In genomic region chr2:122108101-122108500, GRCm38 (mm10) we compare ENCODE assay signal across 24 mouse cellular contexts. TPM values are rescaled to one million over a fixed set of nuclear protein-coding genes. Genes with fewer than 3 reads are reported as not detected.
A peak's percentile ranks its signal among the peaks of the same experiment; 100 is the strongest.
DNase-seq lines count a peak whose midpoint lies in the region; ATAC-seq and TF ChIP-seq lines count a peak whose summit lies in the region.
"Had no signal": no experiment of that assay in that cellular context is flagged by ENCODE, and none has a peak within 500 bp of the region (broad histone marks: within the 10 kb centered on the region; RNA-seq: fewer than 3 reads in every experiment).

No protein-coding gene starts in this region.

- no peak for ATAC-seq in activated CD4-positive, CD25-positive, alpha-beta regulatory T cell, adult 4 months
- ATAC-seq: forebrain, embryonic 13.5 days; forebrain, postnatal 0 days; hindbrain, embryonic 16.5 days; Patski had no signal

- intact Hi-C loops in heart, adult 2 months (cut with DNase I) = no loop called here

- no peaks in the 10 kb centered on the region for H3K79me2 ChIP-seq in heart, adult 2 months (replicated peaks; ENCODE audit: control insufficient read depth, insufficient read depth, low read length)

- H3K9me3 ChIP-seq in E14TG2a.4 (ENCODE audit: low read length) = no peaks in the 10 kb centered on the region
- H3K9me3 ChIP-seq: embryonic facial prominence, embryonic 13.5 days; forebrain, embryonic 13.5 days; heart, embryonic 13.5 days; hindbrain, embryonic 12.5 days had no signal

- H3K9ac ChIP-seq in heart, adult 2 months (ENCODE audit: low read depth, low read length) = no peak overlapping the region
- H3K9ac ChIP-seq: embryonic facial prominence, embryonic 13.5 days; forebrain, embryonic 13.5 days; forebrain, postnatal 0 days; heart, embryonic 13.5 days; hindbrain, embryonic 12.5 days had no signal

- H3K4me3 ChIP-seq in E14TG2a.4 (replicated peaks; ENCODE audit: low read length) = peak overlapping the region; percentile 30; the same call in 1 of the 2 replicates
- H3K4me3 ChIP-seq in heart, adult 2 months = no peak overlapping the region
- H3K4me3 ChIP-seq: embryonic facial prominence, embryonic 13.5 days; forebrain, embryonic 13.5 days; heart, embryonic 13.5 days; hindbrain, embryonic 12.5 days had no signal

- TF ChIP-seq EP300 in heart, adult 2 months (IDR thresholded peaks at IDR 0.05; ENCODE audit: insufficient read depth, low read depth, low read length) = no peak

- peaks cover 82% of the 10 kb centered on the region for H3K36me3 ChIP-seq in E14TG2a.4 (ENCODE audit: insufficient read depth, low read length)
- H3K36me3 ChIP-seq in heart, adult 2 months (ENCODE audit: control insufficient read depth, insufficient read depth, low read length) = no peaks in the 10 kb centered on the region

- WGBS in heart, adult 2 months = 80% methylated on average over 14 of the region's 14 CpGs

- no peak overlapping the region for H3K27ac ChIP-seq in heart, adult 2 months
- H3K27ac ChIP-seq: embryonic facial prominence, embryonic 13.5 days; forebrain, embryonic 13.5 days; heart, embryonic 13.5 days; hindbrain, embryonic 12.5 days had no signal

- DNase-seq in ES-CJ7 (ENCODE audit: low read depth, low spot score) = peak; percentile 34
- DNase-seq in kidney, adult 8-10 months = peak; percentile 58 to 67
- peak; percentile 63 to 79 for DNase-seq in kidney, postnatal 25 days
- no peak for DNase-seq in thymus, postnatal 4 days
- no peak for DNase-seq in heart, adult 9 months (ENCODE audit: low spot score in 2 of 2)
- DNase-seq in heart, adult 2 months = no peak
- DNase-seq: adrenal gland, postnatal 14 days; cerebellum, adult 11-12 months; cerebellum, adult 9-10 months; cerebellum, postnatal 25 days; forebrain, postnatal 0 days; gastrocnemius, postnatal 14 days; heart, postnatal 4 days had no signal

- no peak for TF ChIP-seq POLR2A in heart, adult 2 months (IDR thresholded peaks at IDR 0.05; ENCODE audit: insufficient read depth, low read depth, low read length)

- H3K27me3 ChIP-seq in E14TG2a.4 (ENCODE audit: insufficient read depth, low read length) = no peaks in the 10 kb centered on the region
- H3K27me3 ChIP-seq in heart, adult 2 months (ENCODE audit: control insufficient read depth, insufficient read depth, low read length) = no peaks in the 10 kb centered on the region
- H3K27me3 ChIP-seq: embryonic facial prominence, embryonic 13.5 days; forebrain, embryonic 13.5 days; heart, embryonic 13.5 days; hindbrain, embryonic 12.5 days; Patski had no signal

- no peak for TF ChIP-seq CTCF in E14TG2a.4 (conservative IDR thresholded peaks at IDR 0.05; ENCODE audit: low read length)
- no peak for TF ChIP-seq CTCF in heart, adult 2 months (IDR thresholded peaks at IDR 0.05)

- H3K4me1 ChIP-seq in E14TG2a.4 (replicated peaks; ENCODE audit: low read depth, low read length) = peaks cover 7% of the 10 kb centered on the region
- H3K4me1 ChIP-seq in heart, adult 2 months (ENCODE audit: control insufficient read depth, insufficient read depth, low read length) = no peaks in the 10 kb centered on the region; the same call in 1 of the 2 replicates
- H3K4me1 ChIP-seq: embryonic facial prominence, embryonic 13.5 days; forebrain, embryonic 13.5 days; hindbrain, embryonic 12.5 days had no signal

RNA-seq across cellular contexts. Expression of gene Spg11, which starts 10.1 kb away (rescaled TPM):
- polyA plus RNA-seq in activated CD4-positive, CD25-positive, alpha-beta regulatory T cell, adult 4 months (2017; shearing (Covaris generic)) = 1 to 10 TPM; 5.5 to 5.8 TPM
- total RNA-seq in heart, adult 2 months (2021) = 10 to 100 TPM; 10.8 to 11.3 TPM
- 3.8 and 6.7 TPM in 2 replicates for polyA plus RNA-seq in heart, adult 2 months (2012; rRNA removed)

RNA-seq across cellular contexts. Expression of gene B2m, which starts 39.4 kb away (rescaled TPM):
- 1,000 to 10,000 TPM; 8,975 to 9,816 TPM for polyA plus RNA-seq in activated CD4-positive, CD25-positive, alpha-beta regulatory T cell, adult 4 months (2017; shearing (Covaris generic))
- 100 to 1,000 TPM; 201 to 240 TPM for total RNA-seq in heart, adult 2 months (2021)
- 400 and 574 TPM in 2 replicates for polyA plus RNA-seq in heart, adult 2 months (2012; rRNA removed)

RNA-seq across cellular contexts. Expression of gene Trim69, which starts 52.4 kb away (rescaled TPM):
- under 1 TPM in 1 of 2 experiments, not detected in 1; 0.25 TPM for polyA plus RNA-seq in activated CD4-positive, CD25-positive, alpha-beta regulatory T cell, adult 4 months (2017; shearing (Covaris generic))
- not detected for total RNA-seq in heart, adult 2 months (2021)
- 0.15 TPM in 1 of 2 replicates, not detected in the other for polyA plus RNA-seq in heart, adult 2 months (2012; rRNA removed)
- total RNA-seq: adrenal gland, postnatal 14 days; forebrain, postnatal 0 days; gastrocnemius, adult 18-20 months; gastrocnemius, postnatal 14 days; heart, postnatal 4 days; MEL had no signal
- polyA plus RNA-seq: embryonic facial prominence, embryonic 13.5 days; forebrain, embryonic 13.5 days; forebrain, postnatal 0 days; heart, embryonic 13.5 days; heart, postnatal 0 days; hindbrain, embryonic 12.5 days had no signal

Comparison
In these comparisons a context has a peak if more than half of its experiments do, and no peak if none do; other contexts are left out.
1. DNase-seq: peak in ES-CJ7 (single experiment), kidney, adult 8-10 months (2 of 2) and kidney, postnatal 25 days (2 of 2); none in thymus, postnatal 4 days (single experiment), heart, adult 9 months (0 of 2) and heart, adult 2 months (0 of 2).
2. RNA of gene B2m, which starts 39.4 kb away (polyA plus RNA-seq): 8,975 to 9,816 TPM in activated CD4-positive, CD25-positive, alpha-beta regulatory T cell, adult 4 months; 400 to 574 TPM in heart, adult 2 months; every median in the first group is over 10 times any median in the second.